Mouse (Mus musculus) spleen, adult 2 months (tissue): ENCODE results near the gene Irf2bpl. TPM values are rescaled to one million over a fixed set of nuclear protein-coding genes. Genes with fewer than 3 reads are reported as not detected.

ENCODE experiments used
- DNase-seq, 2 experiments: peaks; one replicate each; pipeline versions ENCODE4 v3.0.0 to v3.0.0-alpha.2; 2012 to 2021; ENCODE audit warnings: low spot score in 2 of 2, low read depth in 1 of 2
- H3K27ac ChIP-seq: fragments of 200-500 bp; 2 replicates; pipeline ENCODE4 v1.5.1; 2012; ENCODE audit warnings: low read length, inconsistent platforms; ENCODE audit not compliant: insufficient read depth
- H3K27me3 ChIP-seq: fragments of 200-500 bp; 2 replicates; pipeline ENCODE4 v1.6.1; 2012; ENCODE audit warnings: mild to moderate bottlenecking, moderate library complexity, low read length, inconsistent platforms; ENCODE audit not compliant: control insufficient read depth, insufficient read depth
- H3K36me3 ChIP-seq: fragments of 200-500 bp; 2 replicates; pipeline ENCODE4 v1.6.1; 2012; ENCODE audit warnings: mild to moderate bottlenecking, low read length, inconsistent platforms; ENCODE audit not compliant: control insufficient read depth, insufficient read depth
- H3K4me1 ChIP-seq: fragments of 200-500 bp; 2 replicates; pipeline ENCODE4 v1.6.1; 2011; ENCODE audit warnings: inconsistent platforms; ENCODE audit not compliant: control insufficient read depth, insufficient read depth, insufficient read length
- H3K4me3 ChIP-seq: fragments of 200-500 bp; 2 replicates; pipeline ENCODE4 v1.5.1; 2011; ENCODE audit warnings: mild to moderate bottlenecking, inconsistent platforms; ENCODE audit not compliant: insufficient read depth, insufficient read length; ENCODE audit errors: extremely low read depth
- CTCF ChIP-seq: fragments of 200-500 bp; IDR thresholded peaks from 2 replicates; pipeline ENCODE4 v1.5.1; 2011; ENCODE audit warnings: mild to moderate bottlenecking, inconsistent platforms; ENCODE audit not compliant: insufficient read depth, insufficient read length, insufficient replicate concordance; ENCODE audit errors: extremely low read depth
- POLR2A ChIP-seq: fragments of 200-500 bp; IDR thresholded peaks from 2 replicates; pipeline ENCODE4 v1.6.1; 2011; ENCODE audit warnings: low read depth, low read length, inconsistent platforms
- WGBS: fragments of 180-500 bp; shearing (Covaris S2); methylation state at CpG from one replicate; pipeline ENCODE4 v1.1.7; 2018; 5-methylcytosine and 5-hydroxymethylcytosine counted together
- polyA plus RNA-seq: library from polyadenylated mRNA; depleted of rRNA; stranded (reverse); fragments of >200 nt; gene quantifications from 2 replicates; pipeline ENCODE4 v1.2.3, GENCODE M21; 2012

The Irf2bpl gene
- polyA plus RNA-seq, 1 experiment: 33.2 TPM

- Histone ChIP-seq H3K4me1 (no peaks in the 10 kb centered on the region), H3K27me3 (no peaks in the 10 kb centered on the region), H3K27ac (no peak overlapping the region), H3K4me3 (no peak overlapping the region), H3K36me3 (no peaks in the 10 kb centered on the region)
- TF ChIP-seq CTCF: no peak
- no peak for TF ChIP-seq POLR2A
- 88% methylated on average over 10 of the region's 10 CpGs for WGBS
- DNase-seq: no peak
Measured at GRCm38 (mm10) chr12:86911482-86911931, 26.9 kb upstream of the Irf2bpl start.

GRCm38 (mm10) chr12:86906395-86906794 is 21.8 kb upstream of the Irf2bpl start:
- Histone ChIP-seq H3K4me3 (no peak overlapping the region), H3K27me3 (no peaks in the 10 kb centered on the region), H3K36me3 (no peaks in the 10 kb centered on the region), H3K27ac (no peak overlapping the region), H3K4me1 (no peaks in the 10 kb centered on the region; the same call in 1 of the 2 replicates)
- TF ChIP-seq POLR2A: no peak
- TF ChIP-seq CTCF: peak; percentile 94
- peak; percentile 71 to 88 for DNase-seq
- WGBS: 1% methylated on average over 15 of the region's 15 CpGs

DNA sequence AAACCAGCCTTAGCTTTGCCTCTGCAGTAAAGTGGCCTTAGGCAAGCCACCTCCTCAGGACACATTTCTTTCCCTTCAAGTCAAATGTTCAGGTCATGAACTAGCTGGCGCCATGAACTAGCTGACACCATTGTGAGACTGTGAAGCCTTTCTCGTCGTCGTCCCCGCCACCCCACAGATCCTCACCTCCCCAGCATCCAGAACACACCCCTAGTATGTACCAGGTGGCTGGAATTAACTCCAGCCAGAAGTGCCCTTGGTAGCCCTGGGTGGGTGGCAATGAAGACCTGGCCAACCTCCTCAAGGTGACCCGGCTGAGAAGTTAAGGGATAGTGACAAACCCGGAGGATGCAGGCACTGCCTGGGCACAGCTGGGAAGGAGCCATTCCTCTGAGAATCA is 21.3 kb upstream of the Irf2bpl start:
- TF ChIP-seq POLR2A: no peak
- TF ChIP-seq CTCF: no peak
- DNase-seq: no peak
- Histone ChIP-seq H3K36me3 (no peaks in the 10 kb centered on the region), H3K27ac (no peak overlapping the region), H3K4me3 (no peak overlapping the region), H3K4me1 (no peaks in the 10 kb centered on the region; the same call in 1 of the 2 replicates), H3K27me3 (no peaks in the 10 kb centered on the region)
- WGBS: 68% methylated on average over 7 of the region's 7 CpGs

GRCm38 (mm10) chr12:86905203-86905602 is 20.6 kb upstream of the Irf2bpl start:
- DNase-seq: peak in 1 of 2 experiments; percentile 51
- no peak overlapping the region for H3K27ac ChIP-seq
- H3K36me3 ChIP-seq: no peaks in the 10 kb centered on the region
- TF ChIP-seq POLR2A (no peak), CTCF (peak; percentile 68; the same call in 1 of the 2 replicates)
- H3K4me3 ChIP-seq: no peak overlapping the region
- WGBS: 8% methylated on average over 4 of the region's 4 CpGs
- no peaks in the 10 kb centered on the region for H3K27me3 ChIP-seq
- peaks cover 1% of the 10 kb centered on the region; the same call in 1 of the 2 replicates for H3K4me1 ChIP-seq

GRCm38 (mm10) chr12:86903828-86904806 is 19.5 kb upstream of the Irf2bpl start:
- no peaks in the 10 kb centered on the region for H3K27me3 ChIP-seq
- H3K36me3 ChIP-seq: no peaks in the 10 kb centered on the region
- peaks cover 1% of the 10 kb centered on the region; the same call in 1 of the 2 replicates for H3K4me1 ChIP-seq
- H3K27ac ChIP-seq: no peak overlapping the region
- H3K4me3 ChIP-seq: no peak overlapping the region
- 89% methylated on average over 11 of the region's 11 CpGs for whole genome bisulfite sequencing
- no peak for DNase-seq
- no peak for TF ChIP-seq CTCF
- TF ChIP-seq POLR2A: no peak

- Histone ChIP-seq H3K27ac (no peak overlapping the region; the same call in 1 of the 2 replicates), H3K27me3 (no peaks in the 10 kb centered on the region), H3K4me1 (peaks cover 23% of the 10 kb centered on the region), H3K36me3 (no peaks in the 10 kb centered on the region), H3K4me3 (no peak overlapping the region)
- DNase-seq: no peak
- WGBS: 78% methylated on average over 11 of the region's 11 CpGs
- TF ChIP-seq POLR2A (no peak), CTCF (no peak)
Measured at GRCm38 (mm10) chr12:86899461-86900179, 15.0 kb upstream of the Irf2bpl start.
